Mouse (Mus musculus) layer of hippocampus, adult 2 months (tissue): ENCODE measurements around the gene Taf5l. TPM values are rescaled to one million over a fixed set of nuclear protein-coding genes. Genes with fewer than 3 reads are reported as not detected.

Experiments used
- DNase-seq, 2 experiments: peaks; one replicate each; pipeline ENCODE4 v3.0.0; 2022; ENCODE audit warnings: low spot score in 2 of 2
- H3K27ac ChIP-seq: fragments of 200-600 bp; 2 replicates; pipeline ENCODE4 v1.8.1; 2022
- H3K4me3 ChIP-seq: fragments of 200-600 bp; 2 replicates; pipeline ENCODE4 v1.8.1; 2022; ENCODE audit warnings: mild to moderate bottlenecking
- CTCF ChIP-seq: fragments of 200-600 bp; conservative IDR thresholded peaks from 2 replicates; pipeline ENCODE4 v1.8.1; 2022; ENCODE audit warnings: antibody characterized with exemption, mild to moderate bottlenecking, moderate library complexity
- microRNA-seq, 2 experiments: library from miRNA; unstranded; fragments of <30 nt; microRNA quantifications; one replicate each; pipeline ENCODE4 v1.2.0; 2021
- total RNA-seq, 2 experiments: library from RNA; stranded (reverse); gene quantifications; 2 replicates each; pipeline ENCODE4 v1.2.3; 2021

Taf5l gene
- total RNA-seq, 2 experiments from 2014 or later = 21.1 to 21.9 TPM

DNA sequence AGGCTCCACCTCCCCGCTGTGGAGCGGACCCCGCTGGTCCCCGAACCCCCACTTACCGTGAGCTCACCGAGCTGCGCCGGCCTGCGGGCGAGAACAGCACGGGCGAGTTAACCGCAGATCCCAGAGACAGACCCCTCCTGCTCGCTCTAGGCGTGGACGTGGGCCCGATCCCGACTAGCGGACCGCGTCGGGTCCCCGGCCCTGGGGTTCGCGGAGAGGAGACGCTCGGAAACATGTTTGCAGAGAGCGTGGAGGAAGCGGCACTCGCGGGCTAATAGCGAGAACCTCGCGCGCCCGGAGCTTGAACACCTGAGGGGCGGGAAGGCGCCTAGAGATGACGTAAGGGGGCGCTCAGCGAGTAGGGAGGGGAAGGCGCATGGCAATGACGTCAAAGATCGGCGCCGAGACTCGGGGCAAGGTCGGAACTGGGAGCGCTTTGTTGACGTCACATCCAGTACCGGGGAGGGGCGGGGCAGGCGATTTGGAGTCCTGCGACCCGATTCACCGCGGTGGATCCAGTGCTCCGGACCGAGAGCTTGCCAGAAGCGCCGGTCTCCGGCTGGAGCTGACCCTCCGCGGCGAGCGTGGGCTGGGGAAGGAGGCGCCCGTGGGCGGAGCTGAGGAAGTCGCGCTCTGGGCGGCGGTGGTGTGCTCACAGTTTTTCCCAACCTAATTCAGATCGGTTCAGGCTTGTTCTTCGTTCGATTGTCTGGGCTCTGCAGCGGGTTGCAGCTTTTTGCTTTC is 72.1 kb downstream of the Taf5l start, which contains the start of gene Nup133:
Nup133 (minus strand) TSS at position 324 of the 744 bp plus-strand sequence.
- H3K4me3 ChIP-seq = peak within 1 kb of the TSS; percentile 91
- H3K27ac ChIP-seq = peak within 1 kb of the TSS; percentile 91
- DNase-seq = peak; percentile 99 to 100
- no peak for TF ChIP-seq CTCF

Small RNAs within 50 kb of the gene (microRNA-seq; reads per million reads assigned to microRNA genes)
- gene Mir1967 = 0 reads per million in 2 experiments

Other genes starting within 250 kb of the Taf5l start
- gene Rab4a, start 215.4 kb downstream of the Taf5l start, total RNA-seq = 10 to 100 TPM; 41.8 to 48.0 TPM
- gene Ccsap, start 161.2 kb downstream of the Taf5l start, total RNA-seq = 10 to 100 TPM; 62.3 to 62.7 TPM
- 1 to 10 TPM; 6.0 to 6.5 TPM for gene Acta1, start 126.6 kb downstream of the Taf5l start, total RNA-seq
- gene Nup133, start 72.1 kb downstream of the Taf5l start, total RNA-seq = 10 to 100 TPM; 21.0 to 25.7 TPM
- gene Abcb10, start 38.3 kb downstream of the Taf5l start, total RNA-seq = 10 to 100 TPM; 16.9 to 17.9 TPM
- gene Urb2, start 111 bp upstream of the Taf5l start, total RNA-seq = 10 to 100 TPM; 11.2 to 12.3 TPM
- gene Galnt2, start 210.0 kb upstream of the Taf5l start, total RNA-seq = 10 to 100 TPM; 34.5 to 44.5 TPM